26 mouse cellular contexts compared by ENCODE assay signal in the genomic region with DNA sequence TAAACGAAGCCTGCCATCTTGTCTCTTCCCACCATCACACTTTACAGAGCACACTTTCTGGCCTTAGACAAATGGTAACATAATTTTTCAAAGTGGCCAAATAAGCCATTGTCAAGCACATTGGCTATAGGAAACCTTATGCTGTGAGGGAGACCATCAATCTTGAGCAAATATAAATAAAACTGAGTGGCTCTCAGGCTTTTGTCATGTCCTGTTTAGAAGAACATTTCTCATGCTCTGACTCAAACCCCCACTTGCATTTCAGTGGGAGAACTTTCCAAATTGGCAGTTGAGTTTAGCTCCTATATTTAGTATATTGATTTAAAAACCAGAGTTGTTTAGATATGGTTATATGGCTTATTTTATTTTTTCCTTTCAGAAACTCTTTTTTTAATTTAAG.
"Had no signal": no experiment of that assay in that cellular context is flagged by ENCODE, and none has a peak within 500 bp of the region (broad histone marks: within the 10 kb centered on the region; RNA-seq: fewer than 3 reads in every experiment).

No protein-coding gene starts in this region.

- H3K27me3 ChIP-seq: heart, embryonic 13.5 days; heart, embryonic 15.5 days; hindbrain, embryonic 13.5 days; hindbrain, embryonic 15.5 days; kidney, embryonic 15.5 days; limb, embryonic 12.5 days had no signal

- H3K4me1 ChIP-seq: heart, embryonic 13.5 days; heart, embryonic 15.5 days; hindbrain, embryonic 13.5 days; hindbrain, embryonic 15.5 days; kidney, embryonic 15.5 days; limb, embryonic 10.5 days; limb, embryonic 12.5 days had no signal

- H3K27ac ChIP-seq: heart, adult 2 months; heart, embryonic 13.5 days; heart, embryonic 15.5 days; hindbrain, embryonic 13.5 days; hindbrain, embryonic 15.5 days; hindbrain, postnatal 0 days; kidney, embryonic 15.5 days; kidney, postnatal 0 days; limb, embryonic 10.5 days; limb, embryonic 12.5 days had no signal

- H3K4me2 ChIP-seq: heart, embryonic 11.5 days; heart, embryonic 13.5 days; heart, embryonic 15.5 days; hindbrain, embryonic 13.5 days; hindbrain, embryonic 15.5 days; kidney, embryonic 15.5 days; limb, embryonic 12.5 days; liver, embryonic 11.5 days had no signal

- H3K4me3 ChIP-seq: heart, adult 2 months; heart, embryonic 13.5 days; heart, embryonic 15.5 days; hindbrain, embryonic 13.5 days; hindbrain, embryonic 15.5 days; kidney, embryonic 15.5 days; limb, embryonic 10.5 days; limb, embryonic 12.5 days had no signal

- ATAC-seq: hindbrain, postnatal 0 days; intestine, embryonic 16.5 days had no signal

- DNase-seq: gastrocnemius, postnatal 14 days; gastrocnemius, postnatal 36 days; heart, adult 11 months; heart, adult 2 months; heart, postnatal 14 days; heart, postnatal 36 days; kidney, adult 11 months; kidney, adult 2 months; kidney, adult 9 months; kidney, postnatal 14 days; kidney, postnatal 36 days; layer of hippocampus, adult 9-11 months; layer of hippocampus, postnatal 36 days; liver had no signal

- H3K36me3 ChIP-seq: heart, embryonic 13.5 days; heart, embryonic 15.5 days; hindbrain, embryonic 13.5 days; hindbrain, embryonic 15.5 days; kidney, embryonic 15.5 days; limb, embryonic 10.5 days; limb, embryonic 12.5 days had no signal

- H3K9ac ChIP-seq: heart, embryonic 13.5 days; heart, embryonic 15.5 days; hindbrain, embryonic 13.5 days; hindbrain, embryonic 15.5 days; kidney, embryonic 15.5 days; limb, embryonic 12.5 days had no signal

- H3K9me3 ChIP-seq: heart, embryonic 13.5 days; heart, embryonic 15.5 days; hindbrain, embryonic 13.5 days; hindbrain, embryonic 15.5 days; kidney, embryonic 15.5 days; limb, embryonic 10.5 days; limb, embryonic 12.5 days had no signal
